Mouse (Mus musculus) neural tube, embryonic 14.5 days (tissue): ENCODE results near the gene Rrbp1. TPM values are rescaled to one million over a fixed set of nuclear protein-coding genes. Genes with fewer than 3 reads are reported as not detected.

Experiments
- ATAC-seq: fragments of 200-750 bp; cut with Nextera tagmentation; 2 replicates; pipeline ENCODE4 v1.8.0; 2017; ENCODE audit warnings: low read depth, mild to moderate bottlenecking, moderate TSS enrichment, moderate library complexity
- H3K27ac ChIP-seq: fragments of 300-500 bp; sonication (generic); 2 replicates; pipeline ENCODE4 v1.5.1; 2014; ENCODE audit warnings: low read depth, mild to moderate bottlenecking, control low read depth, low read length, moderate library complexity, mixed read lengths
- H3K27me3 ChIP-seq: fragments of 300-500 bp; sonication (generic); 2 replicates; pipeline ENCODE4 v1.6.1; 2014; ENCODE audit warnings: low read length; ENCODE audit not compliant: control insufficient read depth, insufficient read depth
- H3K36me3 ChIP-seq: fragments of 300-500 bp; sonication (generic); 2 replicates; pipeline ENCODE4 v1.6.1; 2014; ENCODE audit warnings: low read length, mixed read lengths; ENCODE audit not compliant: control insufficient read depth, insufficient read depth
- H3K4me1 ChIP-seq: fragments of 300-500 bp; sonication (generic); 2 replicates; pipeline ENCODE4 v1.6.1; 2014; ENCODE audit warnings: low read length; ENCODE audit not compliant: control insufficient read depth, insufficient read depth
- H3K4me2 ChIP-seq: fragments of 300-500 bp; sonication (generic); 2 replicates; pipeline ENCODE4 v1.6.1; 2014; ENCODE audit warnings: mild to moderate bottlenecking, low read depth, low read length, control low read depth
- H3K4me3 ChIP-seq: fragments of 300-500 bp; sonication (generic); 2 replicates; pipeline ENCODE4 v1.5.1; 2014; ENCODE audit warnings: low read depth, low read length, control low read depth, mixed read lengths
- H3K9ac ChIP-seq: fragments of 300-500 bp; sonication (generic); replicated peaks from 2 replicates; pipeline ENCODE4 v1.6.1; 2014; ENCODE audit warnings: low read depth, mild to moderate bottlenecking, control low read depth, low read length, mixed read lengths
- H3K9me3 ChIP-seq: fragments of 300-500 bp; sonication (generic); 2 replicates; pipeline ENCODE4 v1.6.1; 2016; ENCODE audit warnings: low read length; ENCODE audit not compliant: control insufficient read depth
- WGBS: fragments of 180-500 bp; shearing (Covaris S2); extraction: QIAGEN DNeasy Blood & Tissue Kit; methylation state at CpG from one replicate; pipeline ENCODE4 v1.1.7; 2014; 5-methylcytosine and 5-hydroxymethylcytosine counted together
- polyA plus RNA-seq: library from polyadenylated mRNA; unstranded; fragments of >200 nt; fragmentation: Nextera tagmentation; extraction: Ambion mirVana; gene quantifications from 2 replicates; pipeline ENCODE4 v1.2.1, GENCODE M21; 2014

The Rrbp1 gene
- polyA plus RNA-seq, 1 experiment from 2014 or later = 32.7 TPM

DNA sequence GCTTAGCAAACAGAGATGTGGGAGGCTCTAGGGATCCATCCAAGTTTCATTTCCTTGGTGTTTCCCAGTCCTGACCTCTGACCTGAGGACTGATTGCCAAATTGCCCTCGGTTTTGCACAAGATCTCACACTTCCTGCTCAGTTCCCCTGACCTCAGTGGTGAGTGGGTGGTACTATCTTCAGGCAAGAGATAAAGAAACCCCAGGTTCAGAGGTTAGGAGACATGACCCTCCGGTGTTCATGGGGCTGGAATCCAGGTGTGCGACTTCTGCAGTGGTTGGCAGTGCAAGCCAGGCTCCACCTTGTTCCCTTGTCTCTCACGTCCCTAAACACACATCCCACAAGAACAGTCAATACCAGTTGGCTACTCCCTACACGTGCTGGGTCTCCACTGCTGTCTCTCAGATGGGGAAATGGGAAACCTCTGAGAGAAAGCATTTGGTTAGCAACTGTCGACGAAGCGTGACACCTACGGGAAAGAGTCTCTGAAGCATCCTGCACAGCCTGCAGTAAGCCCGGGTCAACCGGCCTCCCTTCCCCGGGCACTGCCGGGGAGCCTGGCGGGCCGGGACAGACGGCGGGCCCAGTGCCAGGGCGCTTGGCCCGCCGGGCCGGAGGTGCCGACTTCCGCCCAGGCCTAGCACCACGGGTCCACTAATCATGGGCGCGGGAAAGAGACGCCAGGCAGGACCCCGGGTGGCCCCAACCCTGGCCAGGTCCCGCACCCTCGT is 1.3 kb downstream of the Rrbp1 start:
- H3K9ac ChIP-seq = peak overlapping the region; percentile 76
- 0 out of 2 replicates have a peak, but pooled peaks have one; percentile 0 for ATAC-seq
- peak overlapping the region; percentile 54 for H3K4me2 ChIP-seq
- H3K4me1 ChIP-seq = no peaks in the 10 kb centered on the region
- no peaks in the 10 kb centered on the region for H3K27me3 ChIP-seq
- no peaks in the 10 kb centered on the region for H3K9me3 ChIP-seq
- no peaks in the 10 kb centered on the region for H3K36me3 ChIP-seq
- peak overlapping the region; percentile 85 for H3K27ac ChIP-seq
- 4% methylated on average over 29 of the region's 30 CpGs for WGBS
- H3K4me3 ChIP-seq = peak overlapping the region; percentile 86

DNA sequence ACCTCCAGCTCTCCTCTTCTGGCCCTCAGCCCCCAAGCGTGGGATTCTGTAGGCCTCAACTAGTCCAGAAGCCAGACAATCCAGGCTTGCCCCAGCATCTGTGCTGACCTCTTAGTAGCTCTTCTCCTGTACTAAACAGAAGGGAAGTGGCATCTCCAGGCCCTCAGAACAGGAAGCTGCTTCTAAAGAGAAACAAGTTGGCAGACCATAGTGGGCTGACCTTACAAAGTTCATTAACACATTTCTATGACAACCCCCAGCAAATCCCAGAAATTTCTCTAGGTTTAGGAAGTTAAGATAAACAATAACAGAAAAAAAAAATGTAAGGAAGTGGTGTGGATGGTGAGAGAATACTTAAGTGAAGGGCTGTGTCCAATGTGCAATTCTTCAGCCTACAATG is 2.0 kb downstream of the Rrbp1 start:
- no peak for ATAC-seq
- Histone ChIP-seq H3K4me2 (peak overlapping the region; percentile 54), H3K9ac (no peak overlapping the region), H3K4me1 (no peaks in the 10 kb centered on the region), H3K27me3 (no peaks in the 10 kb centered on the region), H3K27ac (no peak overlapping the region), H3K4me3 (0 out of 2 replicates have a peak overlapping the region, but pooled peaks have one; percentile 86), H3K9me3 (no peaks in the 10 kb centered on the region), H3K36me3 (no peaks in the 10 kb centered on the region)
- 75% methylated on average over 1 of the region's 1 CpGs for WGBS

DNA sequence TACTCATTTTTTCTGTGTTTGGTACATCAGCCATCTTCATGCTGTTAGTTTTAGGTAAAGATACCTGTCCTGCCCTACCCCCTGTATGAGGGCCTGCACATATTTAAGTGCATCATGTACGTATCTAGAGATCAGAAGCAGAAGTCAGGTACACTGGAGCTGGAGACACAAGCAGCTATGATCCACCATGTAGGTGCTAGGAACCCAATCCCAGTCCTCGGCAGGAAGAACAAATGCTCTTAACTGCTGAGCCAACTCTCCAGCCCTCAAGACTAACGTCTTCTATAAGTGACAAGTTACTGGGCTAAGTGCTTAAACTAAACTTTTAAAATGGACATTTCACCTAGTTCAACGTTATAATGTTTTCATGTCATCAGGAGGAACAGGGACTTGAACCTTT is 3.9 kb downstream of the Rrbp1 start:
- no peaks in the 10 kb centered on the region for H3K9me3 ChIP-seq
- 90% methylated on average over 4 of the region's 4 CpGs for WGBS
- H3K27me3 ChIP-seq = no peaks in the 10 kb centered on the region
- no peak overlapping the region for H3K4me2 ChIP-seq
- no peak overlapping the region for H3K4me3 ChIP-seq
- H3K36me3 ChIP-seq = no peaks in the 10 kb centered on the region
- ATAC-seq = no peak
- no peak overlapping the region for H3K9ac ChIP-seq
- H3K27ac ChIP-seq = no peak overlapping the region
- no peaks in the 10 kb centered on the region for H3K4me1 ChIP-seq

DNA sequence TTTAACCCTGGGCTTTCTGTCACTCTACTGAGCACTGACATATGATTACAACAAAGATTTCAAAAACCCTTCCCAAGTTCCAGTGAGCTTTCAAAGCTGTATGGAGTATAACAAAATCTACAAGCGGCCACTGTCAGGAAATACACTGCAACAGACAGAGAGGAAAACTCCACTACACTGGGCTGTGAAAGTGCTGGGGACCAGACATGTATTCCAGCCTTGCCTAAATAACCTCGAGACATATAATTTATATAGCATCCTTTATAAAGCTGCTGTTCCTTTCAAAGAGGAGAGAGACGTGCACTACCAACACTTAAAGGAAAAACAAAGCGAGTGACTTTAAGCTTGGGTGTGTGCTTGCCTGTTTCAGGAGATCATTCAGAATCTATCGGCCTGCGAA is 4.4 kb downstream of the Rrbp1 start:
- Histone ChIP-seq H3K4me3 (no peak overlapping the region), H3K27ac (no peak overlapping the region), H3K9ac (no peak overlapping the region), H3K4me2 (no peak overlapping the region), H3K27me3 (no peaks in the 10 kb centered on the region), H3K9me3 (no peaks in the 10 kb centered on the region), H3K4me1 (no peaks in the 10 kb centered on the region), H3K36me3 (no peaks in the 10 kb centered on the region)
- no peak for ATAC-seq
- 73% methylated on average over 6 of the region's 6 CpGs for WGBS

DNA sequence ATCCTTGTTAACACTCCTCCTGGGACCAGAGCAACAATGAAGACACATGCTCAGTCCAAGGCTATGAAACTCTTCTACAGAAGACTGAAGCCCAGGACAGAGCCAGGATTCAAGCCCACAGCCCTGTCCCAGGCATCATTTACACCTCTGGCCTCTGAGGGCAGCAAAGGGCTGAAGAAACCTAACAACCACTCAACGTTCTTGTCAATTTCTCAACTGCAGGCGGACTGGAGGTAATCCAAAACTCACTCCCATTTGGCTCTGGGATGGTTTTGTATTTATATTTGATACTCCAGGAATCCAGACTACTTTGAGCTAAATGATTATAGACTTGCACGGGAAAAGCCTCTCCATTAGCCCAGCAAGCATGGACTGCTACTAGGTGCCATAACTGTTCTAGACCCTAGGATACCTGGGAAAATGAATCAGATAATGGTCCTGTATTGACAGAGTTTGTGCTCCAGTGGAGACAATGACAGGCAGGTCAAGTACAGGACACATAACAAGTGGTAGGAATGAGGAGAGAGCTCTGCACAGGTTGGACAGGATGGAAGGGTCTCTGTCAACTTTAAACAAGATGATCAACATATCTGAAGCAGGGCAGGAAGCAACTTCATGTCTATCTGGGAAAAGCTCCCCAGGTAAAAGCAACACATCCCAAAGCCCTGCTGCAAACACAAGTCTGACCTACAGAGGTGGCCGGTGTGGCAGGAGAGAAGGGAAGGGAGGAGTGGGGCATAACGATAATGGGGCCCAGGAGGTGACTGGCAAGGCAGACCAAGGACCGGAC is 5.7 kb downstream of the Rrbp1 start:
- no peaks in the 10 kb centered on the region for H3K36me3 ChIP-seq
- H3K4me1 ChIP-seq = no peaks in the 10 kb centered on the region
- H3K4me2 ChIP-seq = no peak overlapping the region
- no peak overlapping the region for H3K4me3 ChIP-seq
- no peaks in the 10 kb centered on the region for H3K27me3 ChIP-seq
- no peak overlapping the region for H3K27ac ChIP-seq
- ATAC-seq = no peak
- H3K9ac ChIP-seq = no peak overlapping the region
- H3K9me3 ChIP-seq = no peaks in the 10 kb centered on the region
- 82% methylated on average over 6 of the region's 6 CpGs for WGBS

DNA sequence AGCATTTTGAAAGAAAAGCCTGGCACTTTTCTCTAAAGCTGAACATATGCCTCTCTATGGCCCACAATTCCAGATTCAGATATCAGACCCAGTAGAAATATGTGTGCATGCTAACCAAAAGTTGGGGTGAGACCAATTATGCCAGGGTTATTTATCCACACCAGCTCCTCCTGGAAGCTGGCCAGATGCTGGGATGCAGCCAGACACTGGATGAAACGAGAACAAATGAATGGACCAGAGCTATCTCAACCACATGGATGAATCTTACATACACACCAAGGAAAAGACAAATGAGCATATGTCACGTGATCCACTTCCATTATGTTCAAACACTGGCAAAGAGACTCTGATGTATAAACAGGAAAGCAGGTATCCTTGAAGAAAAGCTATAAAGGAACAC is 7.5 kb downstream of the Rrbp1 start:
- 0 out of 2 replicates have a peak, but pooled peaks have one; percentile 38 for ATAC-seq
- no peaks in the 10 kb centered on the region for H3K27me3 ChIP-seq
- WGBS = 56% methylated on average over 2 of the region's 2 CpGs
- no peak overlapping the region for H3K27ac ChIP-seq
- H3K36me3 ChIP-seq = no peaks in the 10 kb centered on the region
- no peak overlapping the region for H3K4me2 ChIP-seq
- H3K9me3 ChIP-seq = no peaks in the 10 kb centered on the region
- no peaks in the 10 kb centered on the region for H3K4me1 ChIP-seq
- H3K9ac ChIP-seq = no peak overlapping the region
- no peak overlapping the region for H3K4me3 ChIP-seq

DNA sequence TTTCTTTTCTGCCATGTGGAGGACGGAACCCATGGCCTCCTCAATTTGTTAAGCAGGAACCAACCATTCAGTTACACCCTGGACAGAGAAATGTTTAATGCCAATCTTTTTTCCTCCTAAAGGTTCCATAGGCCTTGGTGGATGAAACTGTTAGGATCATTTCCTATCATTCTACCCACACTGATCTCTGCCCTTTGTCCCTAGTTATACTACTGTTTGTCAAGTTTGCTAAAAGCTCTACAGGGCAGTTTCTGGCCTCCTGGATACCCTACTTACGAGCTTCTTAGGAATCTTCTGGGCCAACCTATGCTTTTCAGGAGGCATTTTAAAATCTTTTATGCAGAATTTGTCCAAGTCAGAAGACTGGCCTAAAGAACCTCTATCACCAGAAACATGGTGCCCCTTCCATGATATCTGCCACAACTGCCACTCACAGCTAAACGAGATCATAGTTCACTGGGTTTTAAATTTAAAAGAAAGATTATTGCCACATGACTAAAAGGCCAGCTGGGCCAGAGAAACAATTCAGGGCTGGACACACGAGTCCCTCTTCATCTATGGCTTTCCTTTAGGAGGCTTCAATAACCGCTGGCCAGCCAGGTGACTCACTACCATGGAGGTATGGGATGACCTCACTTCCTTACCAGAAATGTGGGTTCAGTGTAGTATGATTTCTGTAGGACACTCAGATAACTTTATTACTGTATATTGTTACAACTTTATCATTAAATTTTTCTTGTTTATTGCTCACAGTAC is 8.7 kb downstream of the Rrbp1 start:
- WGBS = 89% methylated on average over 5 of the region's 5 CpGs
- Histone ChIP-seq H3K27ac (no peak overlapping the region), H3K36me3 (no peaks in the 10 kb centered on the region), H3K4me1 (no peaks in the 10 kb centered on the region), H3K27me3 (no peaks in the 10 kb centered on the region), H3K9me3 (no peaks in the 10 kb centered on the region), H3K9ac (no peak overlapping the region), H3K4me3 (no peak overlapping the region), H3K4me2 (no peak overlapping the region)
- no peak for ATAC-seq

DNA sequence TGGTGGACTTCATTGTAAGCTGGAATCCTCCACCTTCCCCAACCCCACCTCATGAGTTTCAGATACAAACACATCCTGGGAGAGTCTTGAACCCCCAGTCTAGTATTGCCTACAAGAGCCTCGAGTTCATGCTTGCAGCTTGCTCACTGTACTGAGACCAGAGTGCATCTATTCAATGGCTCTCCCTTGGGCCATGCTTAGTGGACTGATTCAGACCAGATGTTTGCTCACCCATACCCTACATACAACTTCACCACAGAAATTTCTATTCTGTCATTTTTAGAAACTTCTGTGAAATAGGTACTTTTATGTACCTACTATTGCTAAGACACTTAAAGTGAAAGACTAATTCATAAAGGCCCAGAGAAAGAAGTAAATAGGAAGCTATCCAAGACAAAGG is 18.1 kb downstream of the Rrbp1 start:
- ATAC-seq = no peak
- H3K4me3 ChIP-seq = no peak overlapping the region
- H3K27ac ChIP-seq = no peak overlapping the region
- H3K36me3 ChIP-seq = no peaks in the 10 kb centered on the region
- no peak overlapping the region for H3K9ac ChIP-seq
- H3K4me2 ChIP-seq = no peak overlapping the region
- H3K9me3 ChIP-seq = no peaks in the 10 kb centered on the region
- H3K4me1 ChIP-seq = no peaks in the 10 kb centered on the region
- 90% methylated on average over 1 of the region's 1 CpGs for WGBS
- H3K27me3 ChIP-seq = no peaks in the 10 kb centered on the region
